Mouse (Mus musculus) liver, embryonic 13.5 days (tissue): ENCODE data around the gene Fgf12. TPM values are rescaled to one million over a fixed set of nuclear protein-coding genes. Genes with fewer than 3 reads are reported as not detected.
A peak's percentile ranks its signal among the peaks of the same experiment; 100 is the strongest.

Experiments
- ATAC-seq: fragments of 200-750 bp; cut with Nextera tagmentation; 2 replicates; pipeline ENCODE4 v1.8.0; 2017; ENCODE audit warnings: low read depth, mild to moderate bottlenecking, moderate number of reproducible peaks, moderate library complexity
- DNase-seq: peaks from one replicate; pipeline ENCODE4 v3.0.0; 2022
- H3K27ac ChIP-seq: fragments of 300-500 bp; sonication (generic); 2 replicates; pipeline ENCODE4 v1.5.1; 2015; ENCODE audit warnings: moderate library complexity, mild to moderate bottlenecking, inconsistent platforms
- H3K27me3 ChIP-seq: fragments of 300-500 bp; sonication (generic); 2 replicates; pipeline ENCODE4 v1.6.1; 2015; ENCODE audit warnings: mild to moderate bottlenecking, inconsistent platforms
- H3K36me3 ChIP-seq: fragments of 300-500 bp; sonication (generic); 2 replicates; pipeline ENCODE4 v1.6.1; 2015; ENCODE audit warnings: mild to moderate bottlenecking, inconsistent platforms
- H3K4me1 ChIP-seq: fragments of 300-500 bp; sonication (generic); replicated peaks from 2 replicates; pipeline ENCODE4 v1.6.1; 2015; ENCODE audit warnings: inconsistent platforms
- H3K4me2 ChIP-seq: fragments of 300-500 bp; sonication (generic); 2 replicates; pipeline ENCODE4 v1.6.1; 2015; ENCODE audit warnings: inconsistent platforms, mild to moderate bottlenecking, moderate library complexity
- H3K4me3 ChIP-seq: fragments of 300-500 bp; sonication (generic); replicated peaks from 2 replicates; pipeline ENCODE4 v1.5.1; 2015; ENCODE audit warnings: mild to moderate bottlenecking, inconsistent platforms
- H3K9ac ChIP-seq: fragments of 300-500 bp; sonication (generic); 2 replicates; pipeline ENCODE4 v1.6.1; 2015; ENCODE audit warnings: mild to moderate bottlenecking, inconsistent platforms
- H3K9me3 ChIP-seq: fragments of 300-500 bp; sonication (generic); replicated peaks from 2 replicates; pipeline ENCODE4 v1.6.1; 2016; ENCODE audit warnings: inconsistent platforms
- WGBS: fragments of 180-500 bp; shearing (Covaris S2); methylation state at CpG from one replicate; pipeline ENCODE4 v1.1.7; 2015; ENCODE audit not compliant: insufficient replicate concordance; 5-methylcytosine and 5-hydroxymethylcytosine counted together
- polyA plus RNA-seq: library from polyadenylated mRNA; unstranded; fragments of >200 nt; fragmentation: Nextera tagmentation; extraction: Ambion mirVana; gene quantifications from 2 replicates; pipeline ENCODE4 v1.2.1, GENCODE M21; 2015

The Fgf12 gene
- polyA plus RNA-seq, 1 experiment from 2014 or later = 0.05 TPM

GRCm38 (mm10) chr16:28289689-28290330 lies 463.1 kb downstream of the Fgf12 start:
- Histone ChIP-seq H3K4me3 (no peak overlapping the region), H3K27me3 (no peaks in the 10 kb centered on the region), H3K27ac (no peak overlapping the region), H3K4me2 (no peak overlapping the region), H3K36me3 (no peaks in the 10 kb centered on the region), H3K4me1 (no peaks in the 10 kb centered on the region), H3K9ac (no peak overlapping the region), H3K9me3 (no peaks in the 10 kb centered on the region)
- 40% methylated on average over 4 of the region's 4 CpGs for WGBS
- DNase-seq (no peak), ATAC-seq (no peak)

DNA sequence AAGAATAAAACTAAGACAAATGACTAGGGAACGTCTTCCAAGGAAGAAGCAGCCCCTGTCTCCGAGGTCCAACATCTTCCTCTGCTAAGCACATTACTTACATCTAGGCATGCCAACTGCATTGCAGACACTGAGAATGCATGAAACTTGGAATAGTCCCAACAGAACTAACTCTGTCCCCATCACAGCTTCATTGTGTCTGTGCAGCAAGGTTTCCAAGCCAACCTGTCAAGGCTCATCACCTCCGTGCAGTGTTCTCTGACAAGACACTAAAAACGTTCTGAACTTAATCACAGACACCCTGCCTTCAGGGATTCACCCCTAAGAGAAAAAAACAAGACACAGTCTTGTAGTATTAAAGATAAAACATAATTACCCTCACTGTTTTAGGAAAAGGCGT lies 495.0 kb downstream of the Fgf12 start:
- Histone ChIP-seq H3K4me1 (no peaks in the 10 kb centered on the region), H3K27me3 (no peaks in the 10 kb centered on the region), H3K27ac (no peak overlapping the region), H3K4me3 (no peak overlapping the region), H3K36me3 (no peaks in the 10 kb centered on the region), H3K4me2 (no peak overlapping the region), H3K9me3 (no peaks in the 10 kb centered on the region), H3K9ac (no peak overlapping the region)
- DNase-seq (no peak), ATAC-seq (no peak)
- 58% methylated on average over 5 of the region's 5 CpGs for WGBS

DNA sequence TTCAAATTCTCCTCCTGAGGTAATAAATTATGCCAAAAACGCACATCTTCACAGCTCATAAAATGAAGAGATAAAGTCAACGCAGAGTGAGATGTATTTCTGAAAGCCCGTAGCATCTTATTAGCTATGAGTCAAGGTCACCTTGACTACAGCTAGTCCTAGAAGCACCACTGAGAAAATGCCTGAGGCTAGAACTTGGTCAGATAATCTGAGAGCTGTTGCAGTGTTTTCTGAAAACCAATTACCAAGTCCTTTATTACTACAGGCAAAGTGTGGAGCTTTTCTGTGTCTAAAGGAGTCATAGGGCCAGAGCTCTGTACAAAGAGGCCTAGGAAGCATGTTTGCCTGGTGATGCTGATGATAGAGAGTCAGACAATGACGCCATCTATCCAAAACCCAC lies 498.6 kb downstream of the Fgf12 start:
- H3K9ac ChIP-seq = no peak overlapping the region
- no peak for ATAC-seq
- H3K4me3 ChIP-seq = no peak overlapping the region
- no peaks in the 10 kb centered on the region for H3K9me3 ChIP-seq
- no peaks in the 10 kb centered on the region for H3K27me3 ChIP-seq
- no peak for DNase-seq
- no peaks in the 10 kb centered on the region for H3K36me3 ChIP-seq
- WGBS = 66% methylated on average over 4 of the region's 4 CpGs
- H3K27ac ChIP-seq = no peak overlapping the region
- H3K4me1 ChIP-seq = no peaks in the 10 kb centered on the region
- H3K4me2 ChIP-seq = no peak overlapping the region

GRCm38 (mm10) chr16:28251930-28252329 lies 500.9 kb downstream of the Fgf12 start:
- Histone ChIP-seq H3K4me3 (no peak overlapping the region), H3K4me2 (no peak overlapping the region), H3K27ac (no peak overlapping the region), H3K36me3 (no peaks in the 10 kb centered on the region), H3K27me3 (no peaks in the 10 kb centered on the region), H3K4me1 (no peaks in the 10 kb centered on the region), H3K9ac (no peak overlapping the region), H3K9me3 (no peaks in the 10 kb centered on the region)
- ATAC-seq (no peak), DNase-seq (no peak)
- 54% methylated on average over 3 of the region's 3 CpGs for WGBS

DNA sequence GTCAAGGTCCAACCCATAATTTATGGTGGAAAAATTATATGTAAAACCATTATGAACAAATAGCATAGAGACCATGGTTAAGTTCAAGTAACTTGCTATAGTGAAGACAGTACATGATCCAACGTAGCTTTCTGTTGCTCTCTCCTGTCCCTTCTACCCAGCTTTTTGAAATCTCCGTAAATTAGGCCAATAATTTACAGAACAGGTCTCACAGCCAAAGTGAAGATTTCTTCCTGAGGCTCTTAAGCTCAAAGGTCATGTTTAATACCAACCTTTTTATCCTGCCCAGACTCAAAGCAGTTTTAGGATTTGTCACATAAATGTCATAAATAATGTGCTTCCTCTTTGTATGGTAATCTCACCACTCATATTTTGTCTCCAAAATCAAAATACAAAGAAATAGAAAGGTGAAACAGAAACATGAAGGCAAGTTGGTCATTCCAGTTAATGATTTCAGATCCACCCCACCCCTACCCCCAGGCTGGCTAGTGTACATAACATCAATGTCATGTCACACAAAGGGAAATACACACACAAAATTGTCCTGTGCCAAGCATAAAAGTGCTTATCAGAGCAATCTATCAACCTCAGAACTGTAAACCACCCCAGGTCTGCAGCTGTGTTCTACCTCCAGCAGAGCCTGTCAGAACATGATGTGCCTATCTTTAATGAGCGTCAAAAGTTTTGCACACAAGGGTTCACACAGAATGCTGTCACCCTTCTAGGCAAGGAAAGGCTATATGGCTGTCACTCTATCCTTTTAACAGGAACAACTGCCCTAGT lies 509.8 kb downstream of the Fgf12 start:
- no peaks in the 10 kb centered on the region for H3K36me3 ChIP-seq
- DNase-seq (no peak), ATAC-seq (no peak)
- H3K9ac ChIP-seq = no peak overlapping the region
- WGBS = 68% methylated on average over 3 of the region's 3 CpGs
- no peaks in the 10 kb centered on the region for H3K4me1 ChIP-seq
- H3K9me3 ChIP-seq = no peaks in the 10 kb centered on the region
- H3K27me3 ChIP-seq = no peaks in the 10 kb centered on the region
- H3K4me3 ChIP-seq = no peak overlapping the region
- H3K4me2 ChIP-seq = no peak overlapping the region
- H3K27ac ChIP-seq = no peak overlapping the region

DNA sequence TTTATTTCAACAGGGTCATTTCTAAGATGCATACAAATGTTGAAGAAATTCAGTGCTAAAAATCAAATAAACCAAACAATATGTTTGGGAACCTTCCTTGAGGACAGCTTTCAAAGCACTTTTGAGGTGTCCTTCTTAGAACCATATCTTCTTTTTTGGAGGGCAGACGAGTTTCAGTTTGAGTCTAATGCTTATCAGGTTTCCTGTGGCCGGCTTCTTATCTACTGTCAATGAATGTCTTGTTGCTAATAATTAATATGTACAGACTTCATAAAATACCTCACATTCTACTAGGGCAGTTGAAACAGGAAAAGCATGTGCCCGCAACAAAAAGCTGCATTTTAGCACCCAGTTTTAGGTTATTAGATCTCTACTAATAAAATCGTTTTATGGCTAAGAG lies 513.5 kb downstream of the Fgf12 start:
- Histone ChIP-seq H3K4me3 (no peak overlapping the region), H3K9ac (no peak overlapping the region), H3K9me3 (no peaks in the 10 kb centered on the region), H3K36me3 (no peaks in the 10 kb centered on the region), H3K27ac (no peak overlapping the region), H3K27me3 (no peaks in the 10 kb centered on the region), H3K4me2 (no peak overlapping the region), H3K4me1 (no peaks in the 10 kb centered on the region)
- ATAC-seq = 0 out of 2 replicates have a peak, but pooled peaks have one; percentile 51
- no peak for DNase-seq
- 27% methylated on average over 4 of the region's 4 CpGs for WGBS

DNA sequence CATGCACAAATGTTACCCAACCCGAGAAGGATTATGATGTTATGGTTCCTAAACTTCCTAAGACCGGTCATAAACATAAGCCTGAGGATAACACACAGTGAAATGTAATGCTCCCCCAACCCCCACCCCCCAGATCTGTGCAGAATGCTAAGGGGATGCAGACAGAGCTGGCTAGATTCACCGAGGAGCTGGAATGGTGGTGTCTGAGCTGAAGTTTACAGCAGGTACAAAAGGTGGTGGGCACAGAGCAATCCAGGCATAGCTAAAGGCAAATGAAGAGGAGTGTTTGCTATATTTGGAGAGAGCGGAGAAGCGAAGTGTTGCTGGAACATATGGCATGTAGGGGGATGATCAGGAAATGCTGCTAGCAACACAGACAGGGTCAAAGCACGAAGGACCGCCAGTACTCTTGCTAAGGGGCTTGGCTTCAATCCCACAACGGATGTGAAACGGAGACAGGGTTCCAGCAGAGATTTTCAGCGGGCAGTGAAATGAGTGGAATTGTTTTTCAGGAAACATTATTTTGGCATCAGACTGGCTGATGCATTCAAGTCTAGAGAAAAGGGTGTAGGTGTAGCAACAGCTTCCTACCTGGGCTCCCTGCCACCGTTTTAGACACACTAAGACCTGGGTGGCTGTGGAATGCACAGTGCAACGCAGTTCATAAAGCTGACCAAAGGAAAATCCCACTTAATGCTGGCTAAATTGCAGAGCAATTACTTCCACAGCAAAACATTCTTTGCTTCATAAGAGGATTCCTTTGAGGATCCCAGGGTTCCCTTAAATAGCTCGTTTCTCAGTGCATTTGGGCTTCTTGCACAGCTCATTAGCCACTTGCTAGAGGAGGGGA lies 514.6 kb downstream of the Fgf12 start:
- Histone ChIP-seq H3K9me3 (no peaks in the 10 kb centered on the region), H3K4me1 (no peaks in the 10 kb centered on the region), H3K9ac (no peak overlapping the region), H3K4me2 (no peak overlapping the region), H3K36me3 (no peaks in the 10 kb centered on the region), H3K4me3 (no peak overlapping the region), H3K27me3 (no peaks in the 10 kb centered on the region), H3K27ac (no peak overlapping the region)
- DNase-seq = no peak
- no peak for ATAC-seq
- WGBS = 67% methylated on average over 13 of the region's 13 CpGs

DNA sequence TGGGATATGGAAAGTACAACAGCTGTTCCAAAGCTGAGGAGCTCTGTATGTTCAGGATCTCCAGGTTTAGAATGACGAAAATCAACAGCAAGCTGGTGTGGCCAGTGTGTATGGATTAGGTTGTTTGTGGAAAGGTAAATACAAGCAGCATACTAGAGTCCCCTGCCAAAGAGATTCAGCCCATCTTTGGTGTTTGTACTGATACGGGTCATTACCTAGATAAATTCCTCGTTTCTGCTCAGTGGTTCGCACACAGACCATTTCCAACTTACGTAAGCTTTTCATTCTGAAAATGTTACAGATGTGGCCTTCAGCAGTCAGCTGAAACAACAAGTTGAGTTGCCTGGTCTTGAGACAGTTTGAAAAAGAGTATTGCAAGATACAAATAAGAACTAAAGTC lies 536.9 kb downstream of the Fgf12 start:
- Histone ChIP-seq H3K9ac (no peak overlapping the region), H3K27ac (no peak overlapping the region), H3K4me1 (no peaks in the 10 kb centered on the region), H3K27me3 (no peaks in the 10 kb centered on the region), H3K36me3 (no peaks in the 10 kb centered on the region), H3K4me3 (no peak overlapping the region), H3K4me2 (no peak overlapping the region), H3K9me3 (no peaks in the 10 kb centered on the region)
- WGBS = 76% methylated on average over 5 of the region's 5 CpGs
- no peak for DNase-seq
- no peak for ATAC-seq

- Histone ChIP-seq H3K4me3 (no peak overlapping the region), H3K9ac (no peak overlapping the region), H3K27me3 (no peaks in the 10 kb centered on the region), H3K4me2 (no peak overlapping the region), H3K36me3 (no peaks in the 10 kb centered on the region), H3K9me3 (no peaks in the 10 kb centered on the region), H3K27ac (no peak overlapping the region), H3K4me1 (no peaks in the 10 kb centered on the region)
- ATAC-seq (no peak), DNase-seq (no peak)
- 50% methylated on average over 1 of the region's 1 CpGs for WGBS
These were observed 540.5 kb downstream of the Fgf12 start for GRCm38 (mm10) chr16:28212411-28212810.

- WGBS = 61% methylated on average over 2 of the region's 2 CpGs
- Histone ChIP-seq H3K4me2 (no peak overlapping the region), H3K4me3 (no peak overlapping the region), H3K27me3 (no peaks in the 10 kb centered on the region), H3K36me3 (no peaks in the 10 kb centered on the region), H3K9ac (no peak overlapping the region), H3K27ac (no peak overlapping the region), H3K4me1 (no peaks in the 10 kb centered on the region), H3K9me3 (no peaks in the 10 kb centered on the region)
- no peak for DNase-seq
- ATAC-seq = no peak
These were observed 596.4 kb downstream of the Fgf12 start for GRCm38 (mm10) chr16:28156443-28156842.

- Histone ChIP-seq H3K9me3 (no peaks in the 10 kb centered on the region), H3K27me3 (no peaks in the 10 kb centered on the region), H3K27ac (no peak overlapping the region), H3K9ac (no peak overlapping the region), H3K4me3 (no peak overlapping the region), H3K4me1 (no peaks in the 10 kb centered on the region), H3K36me3 (no peaks in the 10 kb centered on the region), H3K4me2 (no peak overlapping the region)
- 57% methylated on average over 3 of the region's 3 CpGs for WGBS
- DNase-seq (no peak), ATAC-seq (no peak)
These were observed 611.9 kb downstream of the Fgf12 start for GRCm38 (mm10) chr16:28140972-28141371.
